Mouse (Mus musculus) forebrain, embryonic 16.5 days (tissue): ENCODE results near the gene Ptprr. TPM values are rescaled to one million over a fixed set of nuclear protein-coding genes. Genes with fewer than 3 reads are reported as not detected.

ENCODE experiments used
- ATAC-seq: fragments of 200-750 bp; cut with Nextera tagmentation; 2 replicates; pipeline ENCODE4 v1.8.0; 2017; ENCODE audit warnings: mild to moderate bottlenecking, moderate library complexity
- H3K27ac ChIP-seq: fragments of 300-500 bp; sonication (generic); 2 replicates; pipeline ENCODE4 v1.5.1; 2014; ENCODE audit warnings: low read length, control low read depth
- H3K27me3 ChIP-seq: fragments of 300-500 bp; sonication (generic); replicated peaks from 2 replicates; pipeline ENCODE4 v1.6.1; 2014; ENCODE audit warnings: low read length; ENCODE audit not compliant: control insufficient read depth, insufficient read depth
- H3K36me3 ChIP-seq: fragments of 300-500 bp; sonication (generic); 2 replicates; pipeline ENCODE4 v1.6.1; 2014; ENCODE audit not compliant: control insufficient read depth, insufficient read depth
- H3K4me1 ChIP-seq: fragments of 300-500 bp; sonication (generic); replicated peaks from 2 replicates; pipeline ENCODE4 v1.6.1; 2014; ENCODE audit warnings: low read length; ENCODE audit not compliant: control insufficient read depth, insufficient read depth
- H3K4me2 ChIP-seq: fragments of 300-500 bp; sonication (generic); 2 replicates; pipeline ENCODE4 v1.6.1; 2014; ENCODE audit warnings: mild to moderate bottlenecking, low read length, control low read depth
- H3K4me3 ChIP-seq: fragments of 300-500 bp; sonication (generic); replicated peaks from 2 replicates; pipeline ENCODE4 v1.5.1; 2014; ENCODE audit warnings: mild to moderate bottlenecking, low read length, control low read depth
- H3K9ac ChIP-seq: fragments of 300-500 bp; sonication (generic); replicated peaks from 2 replicates; pipeline ENCODE4 v1.6.1; 2014; ENCODE audit warnings: low read depth, low read length, control low read depth
- H3K9me3 ChIP-seq: fragments of 300-500 bp; sonication (generic); 2 replicates; pipeline ENCODE4 v1.6.1; 2016; ENCODE audit warnings: low read length; ENCODE audit not compliant: control insufficient read depth
- WGBS: fragments of 180-500 bp; shearing (Covaris S2); extraction: QIAGEN DNeasy Blood & Tissue Kit; methylation state at CpG from one replicate; pipeline ENCODE4 v1.1.7; 2014; 5-methylcytosine and 5-hydroxymethylcytosine counted together
- polyA plus RNA-seq: library from polyadenylated mRNA; unstranded; fragments of >200 nt; fragmentation: Nextera tagmentation; extraction: Ambion mirVana; gene quantifications from 2 replicates; pipeline ENCODE4 v1.2.1, GENCODE M21; 2015

Ptprr gene
- polyA plus RNA-seq, 1 experiment from 2014 or later = 13.4 TPM

DNA sequence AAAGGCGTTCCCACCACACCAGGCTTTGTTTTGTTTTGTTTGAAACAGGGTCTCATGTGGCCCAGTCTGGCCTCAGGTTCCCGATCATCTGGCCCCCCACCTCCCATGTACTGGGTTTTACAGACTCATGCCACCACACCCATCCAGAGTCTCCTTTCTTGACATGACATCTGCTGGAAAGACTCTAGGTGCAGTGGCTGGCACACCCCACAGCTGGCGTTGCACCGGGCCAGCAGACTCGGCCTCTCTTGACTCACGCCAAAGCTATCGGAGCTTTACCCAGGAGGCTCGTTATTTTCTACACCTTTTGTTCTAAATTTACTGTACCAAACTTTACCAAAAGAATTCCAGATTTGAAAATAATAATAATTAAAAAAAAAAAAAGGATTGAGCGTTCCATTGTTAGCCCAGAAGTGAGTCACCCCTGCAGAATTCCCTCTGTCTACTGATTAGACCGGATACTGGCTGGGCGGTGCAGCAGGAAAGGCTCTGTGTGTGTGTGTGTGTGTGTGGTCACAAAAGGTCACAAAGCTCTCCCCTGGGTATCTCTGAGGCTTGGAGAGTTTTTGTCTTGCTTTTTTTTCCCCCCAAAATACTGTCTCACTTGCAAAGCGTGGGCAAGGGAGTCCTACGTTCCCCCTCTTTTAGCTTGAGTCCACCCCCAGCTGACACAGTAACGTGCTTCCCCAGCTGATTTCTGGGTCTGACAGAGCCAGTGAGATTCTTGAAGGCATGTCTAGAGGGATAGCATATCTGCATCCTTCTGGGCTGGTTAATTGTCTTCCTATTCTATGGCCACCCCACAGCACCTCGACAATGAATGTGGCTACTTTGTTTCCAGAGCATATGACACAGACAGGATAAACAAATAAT is 248.8 kb downstream of the Ptprr start:
- Histone ChIP-seq H3K4me2 (no peak overlapping the region), H3K4me1 (no peaks in the 10 kb centered on the region; the same call in 1 of the 2 replicates), H3K4me3 (no peak overlapping the region), H3K36me3 (no peaks in the 10 kb centered on the region), H3K9me3 (no peaks in the 10 kb centered on the region), H3K27me3 (no peaks in the 10 kb centered on the region), H3K9ac (no peak overlapping the region), H3K27ac (no peak overlapping the region)
- no peak for ATAC-seq
- WGBS = 59% methylated on average over 15 of the region's 15 CpGs

- Histone ChIP-seq H3K4me2 (no peak overlapping the region), H3K9me3 (no peaks in the 10 kb centered on the region), H3K27ac (no peak overlapping the region), H3K4me3 (no peak overlapping the region), H3K36me3 (no peaks in the 10 kb centered on the region), H3K27me3 (no peaks in the 10 kb centered on the region), H3K4me1 (no peaks in the 10 kb centered on the region), H3K9ac (no peak overlapping the region)
- no peak for ATAC-seq
- 78% methylated on average over 4 of the region's 4 CpGs for WGBS
Observed at GRCm38 (mm10) chr10:116267434-116267822, 249.4 kb downstream of the Ptprr start.

GRCm38 (mm10) chr10:116268343-116268742 is 250.3 kb downstream of the Ptprr start:
- Histone ChIP-seq H3K9me3 (no peaks in the 10 kb centered on the region), H3K27me3 (no peaks in the 10 kb centered on the region), H3K9ac (no peak overlapping the region), H3K4me1 (no peaks in the 10 kb centered on the region), H3K36me3 (no peaks in the 10 kb centered on the region), H3K27ac (no peak overlapping the region), H3K4me3 (no peak overlapping the region), H3K4me2 (no peak overlapping the region)
- 59% methylated on average over 4 of the region's 4 CpGs for WGBS
- ATAC-seq = no peak

DNA sequence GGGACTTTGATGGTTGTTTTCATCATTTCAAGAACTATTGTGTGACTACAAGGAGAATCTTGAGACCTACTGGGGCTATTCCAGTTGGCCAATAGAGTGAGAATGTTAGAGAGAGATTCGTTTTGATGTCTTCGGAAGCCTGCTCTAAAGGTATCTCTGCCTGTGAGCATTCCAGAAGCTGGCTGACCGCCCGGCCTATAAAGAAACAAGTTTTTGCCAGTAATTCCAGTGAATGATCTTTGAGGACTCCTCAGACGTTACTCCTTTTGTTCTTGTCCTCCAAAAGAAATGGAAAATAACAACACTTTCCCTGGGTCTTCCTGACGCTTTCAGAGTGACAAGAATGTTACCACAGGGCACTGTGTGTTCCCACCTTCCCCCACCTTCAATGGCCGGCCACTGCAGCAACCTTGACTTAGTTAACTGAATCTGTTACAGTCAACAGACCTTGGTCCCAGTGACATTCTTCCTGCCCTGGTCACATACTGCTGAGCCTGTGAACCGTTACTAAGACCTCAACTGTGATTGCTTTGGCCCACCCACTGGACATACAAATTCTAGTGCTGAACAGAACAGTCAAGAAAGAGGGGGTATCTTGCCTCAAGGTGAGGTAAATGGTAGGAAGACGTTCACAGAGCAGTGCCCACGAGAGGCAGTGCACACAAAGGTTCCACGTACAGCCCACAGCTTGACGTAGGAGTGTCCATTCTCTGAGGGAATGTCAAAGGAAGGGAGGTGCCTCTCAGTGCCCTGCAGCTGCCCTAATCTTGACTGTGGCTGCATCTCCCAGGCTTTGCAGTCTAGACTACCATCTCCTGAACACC is 252.8 kb downstream of the Ptprr start:
- H3K4me3 ChIP-seq = no peak overlapping the region
- WGBS = 79% methylated on average over 12 of the region's 12 CpGs
- H3K9ac ChIP-seq = no peak overlapping the region
- no peaks in the 10 kb centered on the region for H3K9me3 ChIP-seq
- H3K27ac ChIP-seq = no peak overlapping the region
- no peak overlapping the region for H3K4me2 ChIP-seq
- no peaks in the 10 kb centered on the region for H3K4me1 ChIP-seq
- no peak for ATAC-seq
- no peaks in the 10 kb centered on the region for H3K36me3 ChIP-seq
- no peaks in the 10 kb centered on the region for H3K27me3 ChIP-seq

DNA sequence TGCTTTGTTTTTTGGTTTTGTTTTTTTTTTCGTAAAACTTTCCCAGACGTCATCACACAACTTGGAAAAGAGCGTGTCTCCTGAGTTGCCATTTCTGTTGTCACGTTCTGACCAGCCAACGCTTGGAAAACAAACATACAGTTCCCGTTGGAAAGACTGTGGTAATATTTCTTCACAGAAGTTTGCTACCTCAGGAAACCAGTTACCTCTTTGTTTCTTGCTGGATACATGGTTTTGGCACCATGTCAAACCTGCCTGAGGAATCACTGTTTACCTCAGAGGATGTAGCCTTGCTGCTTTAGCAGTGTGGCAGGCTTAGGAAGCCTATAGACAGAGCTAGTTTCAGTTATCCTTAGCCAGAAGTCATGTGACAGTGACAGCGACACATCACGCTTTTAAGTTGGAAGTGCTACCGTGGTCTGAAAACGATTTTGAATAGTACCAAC is 253.5 kb downstream of the Ptprr start:
- no peak overlapping the region for H3K27ac ChIP-seq
- H3K36me3 ChIP-seq = no peaks in the 10 kb centered on the region
- H3K27me3 ChIP-seq = no peaks in the 10 kb centered on the region
- no peaks in the 10 kb centered on the region for H3K4me1 ChIP-seq
- H3K4me3 ChIP-seq = no peak overlapping the region
- no peak overlapping the region for H3K4me2 ChIP-seq
- no peak overlapping the region for H3K9ac ChIP-seq
- no peak for ATAC-seq
- no peaks in the 10 kb centered on the region for H3K9me3 ChIP-seq
- WGBS = 90% methylated on average over 10 of the region's 10 CpGs

- Histone ChIP-seq H3K9ac (no peak overlapping the region), H3K36me3 (no peaks in the 10 kb centered on the region), H3K4me1 (no peaks in the 10 kb centered on the region), H3K4me3 (no peak overlapping the region), H3K27ac (no peak overlapping the region), H3K4me2 (no peak overlapping the region), H3K9me3 (no peaks in the 10 kb centered on the region), H3K27me3 (no peaks in the 10 kb centered on the region)
- WGBS = 88% methylated on average over 2 of the region's 3 CpGs
- ATAC-seq = no peak
Observed at GRCm38 (mm10) chr10:116272156-116272555, 254.1 kb downstream of the Ptprr start.

GRCm38 (mm10) chr10:116275280-116275679 is 257.3 kb downstream of the Ptprr start, which contains the start of gene Ptprb:
Gene Ptprb, plus strand, starts transcription at chr10:116275523.
- no peak within 1 kb of the TSS for H3K4me3 ChIP-seq
- H3K9ac ChIP-seq = no peak within 1 kb of the TSS
- H3K9me3 ChIP-seq = no peaks in the 10 kb centered on the region
- H3K27ac ChIP-seq = no peak within 1 kb of the TSS
- no peaks in the 10 kb centered on the region for H3K4me1 ChIP-seq
- 80% methylated on average over 7 of the region's 7 CpGs for WGBS
- ATAC-seq = no peak
- H3K27me3 ChIP-seq = no peaks in the 10 kb centered on the region
- H3K4me2 ChIP-seq = no peak within 1 kb of the TSS
- H3K36me3 ChIP-seq = no peaks in the 10 kb centered on the region

DNA sequence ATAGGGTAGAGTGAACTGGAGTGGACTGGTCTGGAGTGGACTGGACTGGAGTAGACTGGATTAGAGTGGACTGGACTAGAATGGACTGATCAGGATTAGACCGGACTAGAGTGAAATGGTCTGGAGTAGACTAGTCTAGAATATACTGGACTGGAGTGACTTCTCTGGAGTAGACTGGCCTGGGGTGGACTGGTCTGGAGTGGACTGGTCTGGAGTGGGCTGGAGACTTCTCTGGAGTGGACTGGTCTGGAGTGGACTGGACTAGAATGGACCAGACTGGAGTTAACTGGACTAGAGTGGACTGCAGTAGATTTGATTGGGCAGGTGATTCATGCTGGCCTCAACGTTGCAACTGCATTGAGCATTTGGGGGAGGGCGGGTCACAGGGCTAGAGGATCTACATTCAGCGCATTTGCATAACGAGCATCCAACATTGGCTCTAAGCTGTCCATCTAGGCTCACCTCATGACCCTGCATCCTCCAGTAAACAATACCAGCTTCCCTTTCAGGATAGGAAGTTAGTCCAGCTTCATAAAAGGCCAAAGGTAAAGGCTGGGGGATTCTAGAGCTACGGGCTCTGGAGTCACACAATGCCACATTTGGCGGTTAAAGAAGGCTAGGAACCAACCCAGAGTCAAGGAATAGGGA is 268.8 kb downstream of the Ptprr start:
- H3K36me3 ChIP-seq = no peaks in the 10 kb centered on the region
- H3K27ac ChIP-seq = no peak overlapping the region
- no peaks in the 10 kb centered on the region for H3K9me3 ChIP-seq
- H3K4me2 ChIP-seq = no peak overlapping the region
- no peak overlapping the region for H3K4me3 ChIP-seq
- no peak for ATAC-seq
- 75% methylated on average over 7 of the region's 7 CpGs for WGBS
- no peaks in the 10 kb centered on the region for H3K27me3 ChIP-seq
- no peaks in the 10 kb centered on the region for H3K4me1 ChIP-seq
- no peak overlapping the region for H3K9ac ChIP-seq

GRCm38 (mm10) chr10:116288130-116288529 is 270.1 kb downstream of the Ptprr start:
- ATAC-seq = no peak
- Histone ChIP-seq H3K9me3 (no peaks in the 10 kb centered on the region), H3K27ac (no peak overlapping the region), H3K4me2 (no peak overlapping the region), H3K27me3 (no peaks in the 10 kb centered on the region), H3K36me3 (no peaks in the 10 kb centered on the region), H3K4me1 (no peaks in the 10 kb centered on the region), H3K9ac (no peak overlapping the region), H3K4me3 (no peak overlapping the region)
- WGBS = 81% methylated on average over 9 of the region's 9 CpGs
